Mouse (Mus musculus): ENCODE results near the gene Fam53a. TPM values are rescaled to one million over a fixed set of nuclear protein-coding genes. Genes with fewer than 3 reads are reported as not detected.

Fam53a gene
- 39.7 TPM for total RNA-seq (2023)

DNA sequence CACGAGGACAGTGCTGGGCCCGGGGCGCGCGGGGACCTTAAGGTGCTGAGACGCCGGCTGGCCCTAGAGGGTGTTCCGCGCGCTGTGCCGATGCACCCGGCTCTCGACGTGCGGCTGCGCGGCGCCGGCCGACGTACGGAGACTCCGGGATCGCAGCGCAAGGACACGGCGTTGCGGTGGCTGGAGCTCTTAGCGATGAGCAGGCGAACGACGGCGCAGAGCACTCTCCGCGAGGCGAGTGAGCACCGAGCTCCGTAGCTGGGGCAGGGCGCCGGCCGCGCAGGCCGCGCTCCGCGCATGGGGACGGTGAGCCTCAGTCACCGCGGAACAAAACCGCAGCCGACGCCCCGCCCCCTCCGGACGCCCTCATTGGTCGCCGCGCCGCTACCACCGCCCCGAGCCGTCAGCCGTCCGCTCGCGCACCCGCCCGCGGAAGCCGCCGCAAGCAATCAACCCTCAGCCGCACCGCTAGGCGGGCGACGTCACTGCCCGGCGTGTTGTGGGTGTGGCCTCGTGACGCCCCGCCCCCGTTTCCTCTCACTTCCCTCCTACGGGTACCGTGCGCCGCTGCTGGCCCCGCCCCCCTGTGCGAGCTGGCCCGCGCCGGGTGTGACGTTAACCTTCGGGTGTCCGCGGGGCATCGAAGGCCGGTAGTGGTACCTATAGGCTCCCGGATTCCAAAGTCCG is at the start of gene Fam53a, which contains the start of gene Gm9903:
TSS of gene Fam53a (minus strand) at position 335 of the 687 bp plus-strand sequence.
TSS of gene Gm9903 (plus strand) at position 625 of the 687 bp plus-strand sequence.

DNA sequence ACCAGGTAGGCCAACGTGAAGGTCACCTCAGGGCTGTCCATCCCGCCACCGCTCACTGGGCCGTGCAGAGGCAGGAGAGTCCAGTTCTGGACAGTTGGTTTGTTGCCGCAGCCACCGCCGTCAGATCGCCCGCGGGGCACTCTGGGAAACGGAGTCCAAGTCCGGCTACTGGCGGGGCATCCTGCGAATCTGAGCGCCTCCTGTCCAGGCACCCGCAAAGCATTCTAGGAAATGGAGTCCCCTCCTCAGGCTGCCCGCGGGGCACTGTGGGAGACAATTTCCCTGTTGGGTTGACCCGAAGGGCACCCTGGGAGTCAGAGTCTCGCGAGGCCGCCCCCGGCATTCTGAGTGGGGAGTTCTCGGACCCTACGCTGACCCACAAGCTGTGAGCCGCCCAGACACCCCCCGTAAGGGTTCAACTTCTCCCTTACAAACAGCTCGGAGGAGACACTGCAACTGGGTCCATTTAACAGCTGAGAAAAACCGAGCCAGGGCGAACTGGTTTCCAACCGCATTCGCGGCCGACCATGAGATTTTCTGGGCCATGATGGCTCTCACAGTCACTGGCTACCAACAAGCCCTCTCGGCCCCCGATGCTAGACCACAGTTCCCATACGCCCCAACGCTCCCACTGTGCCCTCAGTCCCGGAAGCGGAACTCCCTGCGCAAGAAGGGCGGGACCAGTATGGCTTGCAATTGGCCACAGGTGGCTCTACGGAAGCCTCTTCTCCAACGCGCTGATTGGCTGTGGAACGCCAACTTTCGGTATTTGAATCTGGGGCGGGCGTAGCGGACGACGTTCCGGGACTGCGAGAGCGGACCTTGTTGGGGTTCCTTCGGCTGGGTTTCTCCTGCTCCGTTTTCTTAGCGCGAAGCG is 28.6 kb upstream of the Fam53a start, which contains the start of the genes Tacc3 and Tmem129:
TSS of gene Tacc3 (plus strand) at position 342 of the 877 bp plus-strand sequence.
TSS of gene Tmem129 (minus strand) at position 630 of the 877 bp plus-strand sequence.

DNA sequence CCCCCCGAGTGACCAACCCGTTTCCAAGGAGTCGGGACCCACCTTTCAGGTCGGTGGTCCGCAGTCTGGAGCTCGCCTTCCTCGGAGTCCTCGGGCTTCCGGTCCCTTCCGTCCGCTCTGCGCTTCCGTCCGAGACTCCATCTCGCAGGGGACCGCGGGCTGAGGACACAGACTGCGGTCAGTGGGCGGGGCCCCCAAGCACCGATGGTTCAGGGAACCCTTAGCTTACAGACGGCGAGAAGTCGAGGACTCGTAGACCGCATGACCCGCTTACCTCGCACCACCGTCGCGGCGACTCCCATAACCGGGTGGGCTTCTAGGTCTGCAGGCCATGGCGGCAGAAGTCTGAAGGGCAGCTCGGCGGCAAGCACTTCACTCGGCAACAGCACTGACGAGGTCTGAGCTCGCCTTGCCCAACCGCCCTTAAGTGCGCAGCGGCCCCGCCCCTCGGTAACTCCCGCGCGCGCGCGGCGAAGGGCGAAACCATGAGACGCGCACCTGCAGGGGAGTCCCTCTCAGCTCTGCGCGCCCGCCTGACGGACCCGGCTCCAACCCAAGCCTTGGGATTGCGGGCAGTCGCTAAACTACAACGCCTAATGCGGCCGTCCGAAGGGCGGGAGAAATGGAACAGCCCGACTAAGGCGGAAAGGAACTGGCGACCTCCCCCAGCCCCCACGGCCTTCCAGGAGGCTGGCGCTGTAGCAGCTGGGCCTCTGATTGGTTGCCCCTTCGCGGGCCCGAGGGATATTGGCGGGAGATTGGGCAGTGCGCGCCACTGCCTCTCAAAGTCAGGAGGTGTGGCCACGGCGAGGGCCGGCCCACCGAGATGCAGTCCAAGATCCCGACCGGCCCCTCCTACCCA is 22.7 kb upstream of the Fam53a start, which contains the start of gene Slbp:
TSS of gene Slbp (minus strand) at position 654 of the 862 bp plus-strand sequence.

Other genes starting within 250 kb of the Fam53a start
- not detected for gene Nkx1-1, start 195.7 kb downstream of the Fam53a start, total RNA-seq (2023)
- 2.1 TPM for gene Gm9903, start 290 bp upstream of the Fam53a start, total RNA-seq (2023)
- 88.9 TPM for gene Slbp, start 22.9 kb upstream of the Fam53a start, total RNA-seq (2023)
- 9.6 TPM for gene Tacc3, start 28.5 kb upstream of the Fam53a start, total RNA-seq (2023)
- gene Tmem129, start 28.8 kb upstream of the Fam53a start, total RNA-seq (2023), result 12.1 TPM
- 0.15 TPM for gene Fgfr3, start 92.0 kb upstream of the Fam53a start, total RNA-seq (2023)
- gene Letm1, start 153.2 kb upstream of the Fam53a start, total RNA-seq (2023), result 70.8 TPM
- 22.6 TPM for gene Nsd2, start 191.1 kb upstream of the Fam53a start, total RNA-seq (2023)

Measured in CD8-positive naive resting alpha-beta T cell, adult 57 days (primary cell).